Mouse (Mus musculus) ES-Bruce4 (cell line): ENCODE data around the gene Spata13. TPM values are rescaled to one million over a fixed set of nuclear protein-coding genes. Genes with fewer than 3 reads are reported as not detected.

Source experiments
- H3K27ac ChIP-seq: 2 replicates; pipeline ENCODE4 v1.5.1; 2012; ENCODE audit warnings: low read length, inconsistent platforms; ENCODE audit not compliant: insufficient read depth
- H3K27me3 ChIP-seq: 2 replicates; pipeline ENCODE4 v1.6.1; 2012; ENCODE audit warnings: mild to moderate bottlenecking, low read length, inconsistent platforms; ENCODE audit not compliant: control insufficient read depth, poor library complexity, insufficient read depth, severe bottlenecking
- H3K36me3 ChIP-seq: 2 replicates; pipeline ENCODE4 v1.6.1; 2012; ENCODE audit warnings: inconsistent platforms, mild to moderate bottlenecking, low read length, moderate library complexity; ENCODE audit not compliant: control insufficient read depth, poor library complexity, insufficient read depth, severe bottlenecking
- H3K4me1 ChIP-seq: one replicate; pipeline ENCODE4 v1.8.1; 2011; ENCODE audit warnings: low read length; ENCODE audit not compliant: control insufficient read depth, insufficient read depth
- H3K4me3 ChIP-seq: 2 replicates; pipeline ENCODE4 v1.5.1; 2011; ENCODE audit warnings: low read depth, mild to moderate bottlenecking, low read length
- H3K9ac ChIP-seq: 2 replicates; pipeline ENCODE4 v1.6.1; 2012; ENCODE audit warnings: low read depth, mild to moderate bottlenecking, inconsistent platforms; ENCODE audit not compliant: poor library complexity, severe bottlenecking
- H3K9me3 ChIP-seq: replicated peaks from 2 replicates; pipeline ENCODE4 v1.6.1; 2012; ENCODE audit warnings: mild to moderate bottlenecking, low read length, inconsistent platforms; ENCODE audit not compliant: control insufficient read depth, poor library complexity, insufficient read depth, severe bottlenecking
- CTCF ChIP-seq: IDR thresholded peaks from one replicate; pipeline ENCODE4 v1.8.1; 2011; ENCODE audit warnings: low read depth, low read length
- EP300 ChIP-seq: IDR thresholded peaks from 2 replicates; pipeline ENCODE4 v1.6.1; 2011; ENCODE audit warnings: low read depth, low read length; ENCODE audit not compliant: insufficient read depth
- POLR2A ChIP-seq: IDR thresholded peaks from one replicate; pipeline ENCODE4 v1.8.1; 2011; ENCODE audit warnings: low read length; ENCODE audit not compliant: insufficient read depth
- polyA plus RNA-seq: library from polyadenylated mRNA; stranded (reverse); fragments of >200 nt; gene quantifications from 2 replicates; pipeline ENCODE4 v1.2.4, GENCODE M21; 2011; ENCODE audit warnings: low read depth; ENCODE audit not compliant: missing spikeins, insufficient read depth, insufficient read length

The Spata13 gene
- polyA plus RNA-seq, 1 experiment: 38.5 TPM

DNA sequence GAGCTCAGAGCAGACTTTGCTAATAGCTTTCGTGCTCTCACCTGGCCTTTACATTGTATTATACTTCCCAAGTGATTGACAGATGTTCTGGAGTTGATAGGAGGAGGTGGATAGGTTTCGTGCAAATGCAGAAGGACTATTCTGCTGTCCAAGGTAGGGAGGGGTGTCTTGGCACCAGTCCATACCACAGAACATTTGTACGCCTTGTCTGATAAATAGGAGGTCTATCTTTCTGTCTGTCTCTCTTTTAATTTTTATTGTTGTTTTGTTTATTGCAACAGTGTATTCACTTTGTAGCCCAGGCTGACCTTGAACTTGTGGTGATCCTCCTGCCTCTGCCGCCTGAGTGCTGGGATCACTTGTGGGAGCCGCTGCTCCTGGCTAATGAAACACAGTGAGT, 163.8 kb downstream of the Spata13 start:
- Histone ChIP-seq H3K27ac (no peak overlapping the region), H3K9me3 (no peaks in the 10 kb centered on the region), H3K4me1 (no peaks in the 10 kb centered on the region), H3K36me3 (peaks cover 3% of the 10 kb centered on the region; the same call in 1 of the 2 replicates), H3K27me3 (no peaks in the 10 kb centered on the region), H3K9ac (no peak overlapping the region), H3K4me3 (no peak overlapping the region)
- TF ChIP-seq POLR2A (no peak), CTCF (no peak), EP300 (no peak)

DNA sequence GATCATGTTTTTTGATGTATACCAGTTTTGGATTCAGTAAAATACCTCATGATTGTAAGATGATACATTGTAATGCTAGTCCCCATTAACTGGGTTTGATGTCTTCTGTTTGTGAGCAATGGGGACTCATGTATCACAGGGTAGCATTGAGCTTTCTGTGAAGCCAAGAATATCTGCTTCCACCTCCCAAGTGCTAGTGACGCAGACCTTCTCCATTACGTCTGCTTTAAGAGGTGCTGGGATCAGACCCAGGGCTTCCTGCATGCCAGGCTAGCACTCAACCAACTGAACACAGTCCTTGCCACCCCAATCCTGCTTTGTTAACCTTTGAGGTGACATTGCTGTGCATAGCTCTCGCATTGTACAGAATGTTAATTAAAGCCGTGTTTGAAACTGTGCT, 164.9 kb downstream of the Spata13 start:
- no peaks in the 10 kb centered on the region for H3K9me3 ChIP-seq
- no peaks in the 10 kb centered on the region for H3K4me1 ChIP-seq
- no peak for TF ChIP-seq POLR2A
- TF ChIP-seq EP300: no peak
- TF ChIP-seq CTCF: no peak
- H3K27ac ChIP-seq: no peak overlapping the region
- no peak overlapping the region for H3K4me3 ChIP-seq
- H3K9ac ChIP-seq: no peak overlapping the region
- H3K36me3 ChIP-seq: peaks cover 3% of the 10 kb centered on the region; the same call in 1 of the 2 replicates
- H3K27me3 ChIP-seq: no peaks in the 10 kb centered on the region

DNA sequence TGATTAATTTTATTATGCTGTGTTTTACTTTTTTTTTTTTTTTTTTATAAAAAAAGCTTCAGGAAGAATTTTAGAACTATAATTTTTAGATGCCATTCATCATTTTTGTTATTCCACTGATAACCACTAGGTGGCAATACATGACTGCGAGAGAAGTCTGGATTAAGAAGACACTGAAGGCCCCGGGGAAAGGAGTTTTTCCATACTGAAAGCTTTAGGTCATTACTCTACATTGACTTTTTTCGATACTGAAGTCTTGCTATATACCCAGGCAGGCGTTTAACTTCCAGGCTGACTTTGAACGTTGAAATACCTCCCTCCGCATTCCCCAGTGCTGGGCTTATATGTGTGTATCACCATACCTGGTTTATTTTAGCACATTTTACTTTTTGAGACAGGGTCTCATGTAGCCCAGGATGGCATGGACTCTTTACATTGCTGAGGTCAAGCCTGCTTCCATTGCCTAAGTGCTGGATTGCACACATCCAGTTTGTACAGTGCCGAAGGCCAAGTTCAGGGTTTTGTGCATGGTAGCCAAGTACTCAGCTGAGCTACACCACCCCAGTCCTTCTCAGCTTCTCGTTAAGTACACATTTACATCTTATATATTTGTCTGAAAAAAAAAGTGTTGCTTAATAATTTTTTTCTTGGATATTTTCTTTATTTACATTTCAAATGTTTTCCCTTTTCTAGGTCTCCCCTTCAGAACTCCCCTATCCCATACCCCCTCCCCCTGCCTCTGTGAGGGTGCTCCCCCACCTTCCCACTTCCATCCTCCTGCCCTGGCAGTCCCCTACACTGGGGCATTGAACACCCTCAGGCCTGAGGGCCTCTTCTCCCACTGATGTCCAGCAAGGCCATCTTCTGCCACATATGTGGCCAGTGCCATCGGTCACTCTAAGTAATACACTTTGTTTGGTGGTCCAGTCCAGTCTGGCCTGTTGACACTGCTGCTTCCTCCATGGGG, 166.2 kb downstream of the Spata13 start:
- H3K27me3 ChIP-seq: no peaks in the 10 kb centered on the region
- H3K36me3 ChIP-seq: peaks cover 3% of the 10 kb centered on the region; the same call in 1 of the 2 replicates
- H3K9me3 ChIP-seq: no peaks in the 10 kb centered on the region
- TF ChIP-seq POLR2A (no peak), EP300 (no peak), CTCF (no peak)
- H3K4me1 ChIP-seq: no peaks in the 10 kb centered on the region
- H3K27ac ChIP-seq: no peak overlapping the region
- H3K9ac ChIP-seq: no peak overlapping the region
- no peak overlapping the region for H3K4me3 ChIP-seq

DNA sequence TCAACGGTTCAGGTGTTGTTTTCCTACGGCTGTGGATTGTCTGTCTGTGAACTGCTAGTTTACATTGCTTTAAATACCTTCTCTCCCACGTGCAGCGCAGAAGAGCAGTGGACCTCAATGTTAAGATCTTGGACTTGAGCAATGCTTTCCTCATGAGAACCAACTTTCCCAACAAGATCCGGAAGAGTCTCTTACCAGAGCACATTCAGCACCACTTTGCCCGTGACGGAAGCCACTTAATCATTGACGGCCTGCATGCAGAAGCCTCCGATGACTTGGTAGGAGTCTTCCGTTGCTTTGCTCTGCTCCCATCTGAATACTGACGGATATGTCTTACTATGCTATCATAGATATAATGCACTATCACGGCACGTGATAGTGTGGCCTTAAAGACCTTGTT, 168.2 kb downstream of the Spata13 start:
- H3K4me3 ChIP-seq: no peak overlapping the region
- peaks cover 3% of the 10 kb centered on the region; the same call in 1 of the 2 replicates for H3K36me3 ChIP-seq
- TF ChIP-seq EP300 (no peak), POLR2A (no peak)
- H3K9ac ChIP-seq: no peak overlapping the region
- no peaks in the 10 kb centered on the region for H3K9me3 ChIP-seq
- H3K27ac ChIP-seq: no peak overlapping the region
- no peaks in the 10 kb centered on the region for H3K27me3 ChIP-seq
- H3K4me1 ChIP-seq: no peaks in the 10 kb centered on the region

DNA sequence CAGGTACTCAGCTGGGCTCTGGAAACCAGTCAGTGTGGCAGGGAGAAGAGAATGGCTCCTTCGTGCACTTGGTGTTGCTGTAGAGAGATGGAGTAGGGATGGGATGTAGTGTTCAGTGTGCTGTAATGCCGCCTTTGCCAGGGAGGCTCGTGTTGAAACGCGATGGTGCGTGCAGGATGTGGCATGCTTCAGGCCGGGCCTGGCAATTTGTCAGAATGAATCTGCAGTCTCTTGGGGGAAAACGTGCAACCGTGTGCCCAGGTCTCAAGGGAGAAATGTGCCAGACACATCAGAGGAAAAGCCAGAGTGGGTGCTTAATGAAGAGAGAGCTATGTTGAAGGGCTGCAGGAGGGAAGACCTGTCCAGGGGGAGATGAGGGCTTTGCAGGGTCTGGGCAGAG, 171.2 kb downstream of the Spata13 start:
- Histone ChIP-seq H3K4me1 (no peaks in the 10 kb centered on the region), H3K27ac (no peak overlapping the region), H3K4me3 (no peak overlapping the region), H3K36me3 (peaks cover 3% of the 10 kb centered on the region; the same call in 1 of the 2 replicates), H3K9ac (no peak overlapping the region), H3K9me3 (no peaks in the 10 kb centered on the region), H3K27me3 (no peaks in the 10 kb centered on the region)
- no peak for TF ChIP-seq CTCF
- TF ChIP-seq EP300: no peak
- TF ChIP-seq POLR2A: no peak

DNA sequence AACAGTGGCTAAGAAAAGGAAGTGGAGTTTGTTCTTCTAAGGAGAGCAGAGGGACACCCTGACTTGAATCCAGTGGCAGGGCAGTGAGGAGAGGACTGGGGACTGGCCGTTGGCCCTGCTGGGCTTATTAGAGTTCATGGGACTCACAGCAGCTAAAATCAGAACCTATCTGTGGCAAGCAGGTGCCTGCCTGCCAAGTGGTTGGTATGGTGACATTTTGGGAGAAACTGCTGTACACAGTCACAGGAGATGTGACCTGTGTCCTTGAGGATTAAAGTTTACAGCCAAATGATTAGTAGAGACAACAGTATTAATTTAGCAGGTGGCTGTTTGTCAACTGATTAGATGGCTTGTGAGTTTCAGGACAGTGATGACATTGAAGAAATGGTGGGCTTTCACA, 172.1 kb downstream of the Spata13 start:
- TF ChIP-seq CTCF (no peak), EP300 (no peak), POLR2A (no peak)
- H3K27ac ChIP-seq: no peak overlapping the region

More for the DNA sequence above, 172.1 kb downstream of the Spata13 start:
- no peak overlapping the region for H3K4me3 ChIP-seq
- no peaks in the 10 kb centered on the region for H3K27me3 ChIP-seq
- H3K4me1 ChIP-seq: no peaks in the 10 kb centered on the region
- H3K9ac ChIP-seq: no peak overlapping the region
- H3K9me3 ChIP-seq: no peaks in the 10 kb centered on the region
- peaks cover 3% of the 10 kb centered on the region; the same call in 1 of the 2 replicates for H3K36me3 ChIP-seq
